Mouse (Mus musculus): ENCODE measurements around the gene Ctnnd2. TPM values are rescaled to one million over a fixed set of nuclear protein-coding genes. Genes with fewer than 3 reads are reported as not detected.

Ctnnd2 gene
- polyA plus RNA-seq, 1 experiment = 0.28 TPM

- no peak for TF ChIP-seq POLR2A (IDR thresholded peaks at IDR 0.05; ENCODE audit: low read depth, low read length)
- TF ChIP-seq CTCF (conservative IDR thresholded peaks at IDR 0.05; ENCODE audit: insufficient read depth, insufficient read length, low read depth, low read length) = no peak
- no peak overlapping the region for H3K4me3 ChIP-seq (ENCODE audit: insufficient read depth, low read depth, low read length)
- WGBS = 38% methylated on average over 1 of the region's 1 CpGs
- no peaks in the 10 kb centered on the region for H3K4me1 ChIP-seq (ENCODE audit: control insufficient read depth, insufficient read depth, low read length)
- no peaks in the 10 kb centered on the region for H3K36me3 ChIP-seq (ENCODE audit: control insufficient read depth, insufficient read depth, low read length)
- no peak overlapping the region for H3K27ac ChIP-seq (ENCODE audit: insufficient read depth, low read depth, low read length)
- no peaks in the 10 kb centered on the region for H3K27me3 ChIP-seq (replicated peaks; ENCODE audit: control insufficient read depth, insufficient read depth, low read length)
- no peak for DNase-seq
These were observed 849.6 kb downstream of the Ctnnd2 start for GRCm38 (mm10) chr15:31022012-31022411.

GRCm38 (mm10) chr15:31022497-31022896, 850.1 kb downstream of the Ctnnd2 start:
- no peak overlapping the region for H3K27ac ChIP-seq (ENCODE audit: insufficient read depth, low read depth, low read length)
- H3K4me1 ChIP-seq (ENCODE audit: control insufficient read depth, insufficient read depth, low read length) = no peaks in the 10 kb centered on the region
- H3K27me3 ChIP-seq (replicated peaks; ENCODE audit: control insufficient read depth, insufficient read depth, low read length) = no peaks in the 10 kb centered on the region
- no peak overlapping the region for H3K4me3 ChIP-seq (ENCODE audit: insufficient read depth, low read depth, low read length)
- no peak for DNase-seq
- no peaks in the 10 kb centered on the region for H3K36me3 ChIP-seq (ENCODE audit: control insufficient read depth, insufficient read depth, low read length)
- TF ChIP-seq CTCF (conservative IDR thresholded peaks at IDR 0.05; ENCODE audit: insufficient read depth, insufficient read length, low read depth, low read length) (no peak), POLR2A (IDR thresholded peaks at IDR 0.05; ENCODE audit: low read depth, low read length) (no peak)
- 84% methylated on average over 3 of the region's 3 CpGs for WGBS

GRCm38 (mm10) chr15:31023766-31024165, 851.4 kb downstream of the Ctnnd2 start:
- 82% methylated on average over 5 of the region's 5 CpGs for WGBS
- H3K4me3 ChIP-seq (ENCODE audit: insufficient read depth, low read depth, low read length) = no peak overlapping the region
- DNase-seq = no peak
- TF ChIP-seq CTCF (conservative IDR thresholded peaks at IDR 0.05; ENCODE audit: insufficient read depth, insufficient read length, low read depth, low read length) (no peak), POLR2A (IDR thresholded peaks at IDR 0.05; ENCODE audit: low read depth, low read length) (no peak)
- no peaks in the 10 kb centered on the region for H3K27me3 ChIP-seq (replicated peaks; ENCODE audit: control insufficient read depth, insufficient read depth, low read length)
- H3K36me3 ChIP-seq (ENCODE audit: control insufficient read depth, insufficient read depth, low read length) = no peaks in the 10 kb centered on the region
- H3K27ac ChIP-seq (ENCODE audit: insufficient read depth, low read depth, low read length) = no peak overlapping the region
- H3K4me1 ChIP-seq (ENCODE audit: control insufficient read depth, insufficient read depth, low read length) = no peaks in the 10 kb centered on the region

GRCm38 (mm10) chr15:31027448-31028230, 855.2 kb downstream of the Ctnnd2 start:
- no peaks in the 10 kb centered on the region for H3K36me3 ChIP-seq (ENCODE audit: control insufficient read depth, insufficient read depth, low read length)
- H3K4me1 ChIP-seq (ENCODE audit: control insufficient read depth, insufficient read depth, low read length) = no peaks in the 10 kb centered on the region
- no peak overlapping the region for H3K27ac ChIP-seq (ENCODE audit: insufficient read depth, low read depth, low read length)
- no peaks in the 10 kb centered on the region for H3K27me3 ChIP-seq (replicated peaks; ENCODE audit: control insufficient read depth, insufficient read depth, low read length)
- TF ChIP-seq POLR2A (IDR thresholded peaks at IDR 0.05; ENCODE audit: low read depth, low read length) (no peak), CTCF (conservative IDR thresholded peaks at IDR 0.05; ENCODE audit: insufficient read depth, insufficient read length, low read depth, low read length) (no peak)
- no peak for DNase-seq
- H3K4me3 ChIP-seq (ENCODE audit: insufficient read depth, low read depth, low read length) = no peak overlapping the region
- WGBS = 77% methylated on average over 26 of the region's 26 CpGs

- H3K36me3 ChIP-seq (ENCODE audit: control insufficient read depth, insufficient read depth, low read length) = no peaks in the 10 kb centered on the region
- TF ChIP-seq CTCF (conservative IDR thresholded peaks at IDR 0.05; ENCODE audit: insufficient read depth, insufficient read length, low read depth, low read length) = no peak
- TF ChIP-seq POLR2A (IDR thresholded peaks at IDR 0.05; ENCODE audit: low read depth, low read length) = no peak
- no peaks in the 10 kb centered on the region for H3K4me1 ChIP-seq (ENCODE audit: control insufficient read depth, insufficient read depth, low read length)
- no peak for DNase-seq
- H3K4me3 ChIP-seq (ENCODE audit: insufficient read depth, low read depth, low read length) = no peak overlapping the region
- no peaks in the 10 kb centered on the region for H3K27me3 ChIP-seq (replicated peaks; ENCODE audit: control insufficient read depth, insufficient read depth, low read length)
- H3K27ac ChIP-seq (ENCODE audit: insufficient read depth, low read depth, low read length) = no peak overlapping the region
- WGBS = 47% methylated on average over 1 of the region's 1 CpGs
These were observed 872.6 kb downstream of the Ctnnd2 start for GRCm38 (mm10) chr15:31044983-31045382.

- Histone ChIP-seq H3K4me3 (ENCODE audit: insufficient read depth, low read depth, low read length) (no peak overlapping the region), H3K36me3 (ENCODE audit: control insufficient read depth, insufficient read depth, low read length) (no peaks in the 10 kb centered on the region), H3K4me1 (ENCODE audit: control insufficient read depth, insufficient read depth, low read length) (no peaks in the 10 kb centered on the region), H3K27me3 (replicated peaks; ENCODE audit: control insufficient read depth, insufficient read depth, low read length) (no peaks in the 10 kb centered on the region), H3K27ac (ENCODE audit: insufficient read depth, low read depth, low read length) (no peak overlapping the region)
- DNase-seq = no peak
- TF ChIP-seq CTCF (conservative IDR thresholded peaks at IDR 0.05; ENCODE audit: insufficient read depth, insufficient read length, low read depth, low read length) = no peak
- TF ChIP-seq POLR2A (IDR thresholded peaks at IDR 0.05; ENCODE audit: low read depth, low read length) = no peak
- WGBS = 86% methylated on average over 5 of the region's 5 CpGs
These were observed 879.1 kb downstream of the Ctnnd2 start for GRCm38 (mm10) chr15:31051496-31051895.

GRCm38 (mm10) chr15:31056145-31056544, 883.8 kb downstream of the Ctnnd2 start:
- TF ChIP-seq POLR2A (IDR thresholded peaks at IDR 0.05; ENCODE audit: low read depth, low read length) = no peak
- no peak for DNase-seq
- whole genome bisulfite sequencing = 57% methylated on average over 3 of the region's 3 CpGs
- Histone ChIP-seq H3K27ac (ENCODE audit: insufficient read depth, low read depth, low read length) (no peak overlapping the region), H3K27me3 (replicated peaks; ENCODE audit: control insufficient read depth, insufficient read depth, low read length) (no peaks in the 10 kb centered on the region), H3K4me1 (ENCODE audit: control insufficient read depth, insufficient read depth, low read length) (no peaks in the 10 kb centered on the region), H3K4me3 (ENCODE audit: insufficient read depth, low read depth, low read length) (no peak overlapping the region), H3K36me3 (ENCODE audit: control insufficient read depth, insufficient read depth, low read length) (no peaks in the 10 kb centered on the region)
